Mouse (Mus musculus) T-cell, adult 66 days (primary cell): ENCODE measurements around the gene Gm34302. TPM values are rescaled to one million over a fixed set of nuclear protein-coding genes. Genes with fewer than 3 reads are reported as not detected.

Experiments used
- total RNA-seq, 2 experiments: library from RNA; stranded (reverse); gene quantifications; 3 replicates in 1 of 2; 4 replicates in 1 of 2; pipeline ENCODE4 v1.2.4; 2023

Gene Gm34302
- not detected for total RNA-seq

GRCm38 (mm10) chr3:63483726-63484125 lies at the start of gene Gm34302:
Gene Gm34302 (minus strand): TSS chr3:63483879.

Other genes with a start within 250 kb of the Gm34302 start
- gene Mme, start 242.3 kb downstream of the Gm34302 start, total RNA-seq: not detected